Mouse (Mus musculus) liver, embryonic 14.5 days (tissue): ENCODE data around the gene Tmem51. TPM values are rescaled to one million over a fixed set of nuclear protein-coding genes. Genes with fewer than 3 reads are reported as not detected.
"Not testable (repeated sequence)": the region's sequence is repeated elsewhere in the genome, so short reads cannot be mapped to it uniquely, and the experiment has no call there.

ENCODE experiments used
- ATAC-seq: fragments of 200-750 bp; cut with Nextera tagmentation; 2 replicates; pipeline ENCODE4 v1.8.0; 2017; ENCODE audit warnings: moderate number of reproducible peaks, mild to moderate bottlenecking, moderate library complexity; ENCODE audit not compliant: insufficient read depth
- DNase-seq, 3 experiments: peaks; one replicate each; pipeline ENCODE4 v3.0.0-alpha.2; 2012 to 2013; ENCODE audit warnings: low read depth in 3 of 3, low spot score in 3 of 3
- H3K27ac ChIP-seq: fragments of 300-500 bp; sonication (generic); 2 replicates; pipeline ENCODE4 v1.5.1; 2014; ENCODE audit warnings: moderate library complexity, mild to moderate bottlenecking, control low read depth, inconsistent platforms
- H3K27me3 ChIP-seq: fragments of 300-500 bp; sonication (generic); 2 replicates; pipeline ENCODE4 v1.6.1; 2014; ENCODE audit warnings: mild to moderate bottlenecking, low read length, moderate library complexity; ENCODE audit not compliant: control insufficient read depth, insufficient read depth
- H3K36me3 ChIP-seq: fragments of 300-500 bp; sonication (generic); replicated peaks from 2 replicates; pipeline ENCODE4 v1.6.1; 2014; ENCODE audit warnings: low read depth; ENCODE audit not compliant: control insufficient read depth, insufficient read depth
- H3K4me1 ChIP-seq, 2 experiments: fragments of 200-500 bp in 1 of 2; fragments of 300-500 bp in 1 of 2; sonication (generic) in 1 of 2; replicated peaks; 2 replicates each; pipeline ENCODE4 v1.6.1; 2012 to 2014; ENCODE audit warnings: antibody characterized with exemption in 1 of 2, inconsistent platforms in 1 of 2, low read length in 1 of 2; ENCODE audit not compliant: control insufficient read depth in 2 of 2, insufficient read depth in 2 of 2
- H3K4me2 ChIP-seq: fragments of 300-500 bp; sonication (generic); 2 replicates; pipeline ENCODE4 v1.6.1; 2014; ENCODE audit warnings: low read depth, mild to moderate bottlenecking, control low read depth, moderate library complexity
- H3K4me3 ChIP-seq, 2 experiments: fragments of 200-500 bp in 1 of 2; fragments of 300-500 bp in 1 of 2; sonication (generic) in 1 of 2; 2 replicates each; pipeline ENCODE4 v1.5.1; 2012 to 2014; ENCODE audit warnings: low read depth in 2 of 2, low read length in 2 of 2, mild to moderate bottlenecking in 2 of 2, control low read depth in 1 of 2, inconsistent platforms in 1 of 2, moderate library complexity in 1 of 2; ENCODE audit not compliant: insufficient read depth in 1 of 2
- H3K9ac ChIP-seq: fragments of 300-500 bp; sonication (generic); replicated peaks from 2 replicates; pipeline ENCODE4 v1.6.1; 2014; ENCODE audit warnings: mild to moderate bottlenecking, control low read depth, moderate library complexity
- H3K9me3 ChIP-seq: fragments of 300-500 bp; sonication (generic); 2 replicates; pipeline ENCODE4 v1.6.1; 2016; ENCODE audit warnings: low read length, mixed read lengths; ENCODE audit not compliant: control insufficient read depth
- CTCF ChIP-seq: IDR thresholded peaks from 2 replicates; pipeline ENCODE4 v1.5.1; 2016; ENCODE audit warnings: antibody characterized with exemption, low read depth, control low read depth
- EP300 ChIP-seq: IDR thresholded peaks from 2 replicates; pipeline ENCODE4 v1.6.1; 2016; ENCODE audit warnings: antibody characterized with exemption, low read depth
- WGBS: fragments of 180-500 bp; shearing (Covaris S2); extraction: QIAGEN DNeasy Blood & Tissue Kit; methylation state at CpG from one replicate; pipeline ENCODE4 v1.1.7; 2014; ENCODE audit not compliant: insufficient replicate concordance; 5-methylcytosine and 5-hydroxymethylcytosine counted together
- polyA plus RNA-seq, 2 experiments: library from polyadenylated mRNA; depleted of rRNA in 1 of 2; stranded (reverse) in 1 of 2; unstranded in 1 of 2; fragments of >200 nt; fragmentation: Nextera tagmentation in 1 of 2; extraction: Ambion mirVana in 1 of 2; gene quantifications; 2 replicates each; pipeline versions ENCODE4 v1.2.1 to v1.2.3; 2012 to 2014

Gene Tmem51
- polyA plus RNA-seq, 2 experiments: 7.9 to 11.4 TPM

DNA sequence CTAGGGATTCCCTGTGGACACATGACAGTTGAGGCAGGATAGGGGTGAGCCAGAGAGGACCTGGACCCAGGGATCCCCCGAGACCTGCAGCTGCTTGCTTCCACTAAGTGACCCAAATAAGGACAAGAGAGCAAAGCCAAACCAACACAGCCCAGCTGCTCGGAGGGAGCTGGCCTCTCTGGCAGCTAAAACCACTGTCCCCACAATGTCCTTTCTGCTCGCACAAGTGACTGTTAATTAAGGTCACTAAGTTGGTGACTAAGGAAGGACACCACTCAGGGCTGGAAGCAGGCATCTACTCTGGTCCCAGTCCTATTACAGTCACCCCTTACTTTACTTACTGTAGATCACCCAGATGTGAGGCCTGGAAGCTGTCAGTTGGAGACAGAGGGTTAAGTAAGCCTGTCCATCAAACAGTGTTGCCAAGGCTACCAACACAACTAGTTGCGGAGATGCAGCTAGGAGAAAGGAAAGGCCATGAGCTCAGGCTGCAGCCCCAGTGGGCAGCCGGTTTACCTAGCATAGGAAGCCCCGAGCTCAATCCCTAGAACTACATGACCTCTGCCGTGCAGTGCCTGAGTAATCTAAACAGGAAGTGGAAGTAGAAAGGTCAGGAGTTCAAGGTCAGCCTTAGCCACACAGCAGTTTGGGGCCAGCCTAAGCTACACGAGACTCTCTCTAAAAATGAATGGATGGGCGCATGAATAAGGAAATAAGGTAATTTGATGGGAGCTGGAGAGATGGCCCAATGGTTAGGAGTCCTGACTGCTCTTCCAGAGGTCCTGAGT lies 30.2 kb downstream of the Tmem51 start:
- TF ChIP-seq EP300: no peak
- TF ChIP-seq CTCF: no peak
- H3K4me3 ChIP-seq: no peak overlapping the region
- no peaks in the 10 kb centered on the region for H3K36me3 ChIP-seq
- H3K27me3 ChIP-seq: no peaks in the 10 kb centered on the region
- no peaks in the 10 kb centered on the region for H3K9me3 ChIP-seq
- DNase-seq: no peak
- peaks cover 20 to 47% of the 10 kb centered on the region in 2 experiments for H3K4me1 ChIP-seq
- ATAC-seq: no peak
- no peak overlapping the region for H3K27ac ChIP-seq
- no peak overlapping the region for H3K4me2 ChIP-seq
- H3K9ac ChIP-seq: no peak overlapping the region
- 40% methylated on average over 9 of the region's 9 CpGs for WGBS

DNA sequence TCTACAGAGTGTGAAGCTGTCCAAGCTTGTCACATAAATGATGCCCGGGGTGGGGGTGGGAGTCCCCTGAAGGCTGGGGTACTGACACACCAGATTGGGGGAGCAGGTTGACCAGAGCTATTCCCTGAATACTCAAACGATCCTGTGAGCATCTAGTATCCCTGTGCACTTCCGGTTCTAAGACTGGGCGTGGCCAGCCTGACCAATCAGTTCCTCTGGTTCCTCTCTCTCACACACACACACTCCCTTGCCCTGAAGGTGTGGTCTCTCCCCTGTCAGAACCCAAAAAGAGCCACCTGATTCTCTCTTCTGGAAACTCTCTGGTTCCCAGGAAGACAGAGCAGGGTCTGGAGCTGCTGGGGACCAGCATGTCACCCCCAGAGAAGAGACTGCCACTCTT lies 30.8 kb downstream of the Tmem51 start:
- ATAC-seq (peak; percentile 32; the same call in 1 of the 2 replicates), DNase-seq (no peak)
- WGBS: 32% methylated on average over 4 of the region's 4 CpGs
- no peak overlapping the region for H3K4me2 ChIP-seq
- no peak overlapping the region for H3K4me3 ChIP-seq
- H3K4me1 ChIP-seq: peaks cover 24 to 52% of the 10 kb centered on the region in 2 experiments
- no peaks in the 10 kb centered on the region for H3K36me3 ChIP-seq
- no peaks in the 10 kb centered on the region for H3K9me3 ChIP-seq
- H3K27me3 ChIP-seq: no peaks in the 10 kb centered on the region
- H3K27ac ChIP-seq: no peak overlapping the region
- TF ChIP-seq CTCF: no peak
- no peak for TF ChIP-seq EP300
- H3K9ac ChIP-seq: no peak overlapping the region

DNA sequence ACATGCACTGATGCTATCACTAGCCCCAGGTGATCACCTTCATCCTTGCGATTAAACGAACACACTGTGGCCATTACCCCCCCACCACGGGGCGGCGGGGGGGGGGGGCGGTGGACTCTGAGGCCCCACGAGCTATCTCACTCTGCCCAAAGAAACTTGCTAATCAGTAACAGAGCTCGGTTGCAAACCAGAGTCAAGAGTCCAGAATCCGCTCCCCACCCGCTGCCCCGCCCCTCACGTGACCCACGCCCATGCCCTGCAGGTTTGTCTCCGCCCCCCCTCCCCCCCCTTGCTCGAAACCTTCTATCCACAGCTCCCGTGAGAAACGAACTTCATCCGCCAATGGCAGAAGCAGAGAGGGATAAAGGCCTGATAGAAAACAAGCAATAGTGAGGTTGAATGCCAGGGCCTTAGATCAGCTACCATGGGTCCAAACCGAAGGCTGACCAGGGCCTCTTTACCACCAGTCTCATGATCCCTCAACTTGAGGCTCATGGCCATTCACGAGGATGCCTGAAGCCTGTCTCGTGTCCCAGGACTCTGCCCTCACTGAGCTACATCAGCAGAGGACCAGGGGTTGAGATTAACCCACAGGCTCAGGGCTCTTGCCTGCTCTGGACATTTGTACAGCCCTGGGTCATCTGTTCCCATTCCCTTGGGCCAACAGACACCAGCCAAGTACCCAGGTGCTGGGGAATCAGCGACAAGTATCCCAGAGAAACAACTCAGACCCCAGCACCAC lies 31.5 kb downstream of the Tmem51 start:
- Histone ChIP-seq H3K4me1 (peaks cover 29 to 57% of the 10 kb centered on the region in 2 experiments), H3K4me3 (no peak overlapping the region), H3K9ac (no peak overlapping the region), H3K4me2 (peak overlapping the region; percentile 7; the same call in 1 of the 2 replicates), H3K36me3 (no peaks in the 10 kb centered on the region), H3K27ac (peak overlapping the region; percentile 19; the same call in 1 of the 2 replicates), H3K9me3 (no peaks in the 10 kb centered on the region), H3K27me3 (no peaks in the 10 kb centered on the region)
- 30% methylated on average over 22 of the region's 22 CpGs for WGBS
- peak in 1 of 3 experiments; percentile 33 for DNase-seq
- ATAC-seq: peak; percentile 44; the same call in 1 of the 2 replicates
- TF ChIP-seq EP300: no peak
- TF ChIP-seq CTCF: no peak

DNA sequence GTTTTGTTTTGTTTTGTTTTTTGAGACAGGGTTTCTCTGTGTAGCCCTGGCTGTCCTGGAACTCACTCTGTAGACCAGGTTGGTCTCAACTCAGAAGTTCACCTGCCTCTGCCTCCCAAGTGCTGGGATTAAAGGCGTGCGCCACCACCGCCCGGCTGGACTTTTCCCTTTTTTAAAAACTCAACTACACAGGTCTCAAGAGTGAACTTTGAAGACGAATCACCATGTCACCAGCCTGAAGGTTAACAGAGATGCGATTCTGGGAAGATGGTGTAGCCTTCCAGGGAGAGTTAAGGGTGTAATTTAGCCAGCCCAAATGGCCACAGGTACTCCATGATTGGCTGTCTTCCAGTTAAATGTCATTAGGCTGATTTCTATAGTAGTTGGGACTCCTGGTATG lies 32.2 kb downstream of the Tmem51 start:
- not testable (repeated sequence) for ATAC-seq

DNA sequence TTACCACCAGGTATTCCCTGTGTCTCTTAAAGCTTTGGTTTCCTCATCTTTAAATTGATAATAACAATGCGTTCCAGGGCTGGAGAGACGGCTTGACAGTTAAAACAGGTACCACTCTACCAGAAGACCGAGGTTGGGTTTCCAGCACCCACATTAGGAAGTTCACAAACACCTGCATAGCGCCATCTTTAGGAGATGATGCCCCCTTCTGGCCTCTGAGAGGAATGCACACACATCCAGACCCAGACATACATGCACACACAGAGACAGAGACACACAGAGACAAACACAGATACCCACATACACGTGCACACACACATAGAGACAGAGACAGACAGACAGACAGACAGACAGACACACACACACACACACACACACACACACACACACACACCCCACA lies 34.1 kb downstream of the Tmem51 start:
- no peak overlapping the region for H3K4me3 ChIP-seq
- H3K27ac ChIP-seq: no peak overlapping the region
- peaks cover 29 to 57% of the 10 kb centered on the region in 2 experiments for H3K4me1 ChIP-seq
- no peaks in the 10 kb centered on the region for H3K27me3 ChIP-seq
- 74% methylated on average over 5 of the region's 5 CpGs for WGBS
- DNase-seq (no peak), ATAC-seq (no peak)
- no peaks in the 10 kb centered on the region for H3K36me3 ChIP-seq
- TF ChIP-seq EP300 (no peak), CTCF (peak; percentile 44)
- H3K9me3 ChIP-seq: no peaks in the 10 kb centered on the region
- no peak overlapping the region for H3K9ac ChIP-seq
- no peak overlapping the region for H3K4me2 ChIP-seq

More for the DNA sequence above, 32.2 kb downstream of the Tmem51 start:
- not testable (repeated sequence) for H3K27ac ChIP-seq, DNase-seq, H3K27me3 ChIP-seq, H3K4me2 ChIP-seq, H3K36me3 ChIP-seq, H3K9ac ChIP-seq, H3K4me3 ChIP-seq, H3K9me3 ChIP-seq
- H3K4me1 ChIP-seq: peaks cover 29 to 57% of the 10 kb centered on the region in 2 experiments
- WGBS: 71% methylated on average over 6 of the region's 6 CpGs
